Mouse (Mus musculus) hindbrain, embryonic 15.5 days (tissue): Measurements from ENCODE around the gene St3gal3. TPM values are rescaled to one million over a fixed set of nuclear protein-coding genes. Genes with fewer than 3 reads are reported as not detected.

Experiments used
- ATAC-seq: fragments of 200-750 bp; cut with Nextera tagmentation; 2 replicates; pipeline ENCODE4 v1.8.0; 2017; ENCODE audit warnings: low read depth, moderate number of reproducible peaks, moderate TSS enrichment; ENCODE audit not compliant: low FRiP score
- H3K27ac ChIP-seq: fragments of 300-500 bp; sonication (generic); replicated peaks from 2 replicates; pipeline ENCODE4 v1.5.1; 2015; ENCODE audit warnings: mild to moderate bottlenecking, inconsistent platforms
- H3K27me3 ChIP-seq: fragments of 300-500 bp; sonication (generic); 2 replicates; pipeline ENCODE4 v1.6.1; 2015; ENCODE audit warnings: control low read depth, inconsistent platforms
- H3K36me3 ChIP-seq: fragments of 300-500 bp; sonication (generic); 2 replicates; pipeline ENCODE4 v1.6.1; 2015; ENCODE audit warnings: control low read depth, inconsistent platforms
- H3K4me1 ChIP-seq: fragments of 300-500 bp; sonication (generic); replicated peaks from 2 replicates; pipeline ENCODE4 v1.6.1; 2015; ENCODE audit warnings: control low read depth, inconsistent platforms
- H3K4me2 ChIP-seq: fragments of 300-500 bp; sonication (generic); 2 replicates; pipeline ENCODE4 v1.6.1; 2015; ENCODE audit warnings: moderate library complexity, mild to moderate bottlenecking, inconsistent platforms
- H3K4me3 ChIP-seq: fragments of 300-500 bp; sonication (generic); 2 replicates; pipeline ENCODE4 v1.5.1; 2015; ENCODE audit warnings: mild to moderate bottlenecking, inconsistent platforms
- H3K9ac ChIP-seq: fragments of 300-500 bp; sonication (generic); 2 replicates; pipeline ENCODE4 v1.6.1; 2015; ENCODE audit warnings: inconsistent platforms
- H3K9me3 ChIP-seq: fragments of 300-500 bp; sonication (generic); 2 replicates; pipeline ENCODE4 v1.6.1; 2016; ENCODE audit warnings: control low read depth, inconsistent platforms
- WGBS: fragments of 180-500 bp; shearing (Covaris S2); methylation state at CpG from one replicate; pipeline ENCODE4 v1.1.7; 2015; 5-methylcytosine and 5-hydroxymethylcytosine counted together
- polyA plus RNA-seq: library from polyadenylated mRNA; unstranded; fragments of >200 nt; fragmentation: Nextera tagmentation; extraction: Ambion mirVana; gene quantifications from 2 replicates; pipeline ENCODE4 v1.2.1, GENCODE M21; 2015

Gene St3gal3
- polyA plus RNA-seq, 1 experiment from 2014 or later = 15.0 TPM

DNA sequence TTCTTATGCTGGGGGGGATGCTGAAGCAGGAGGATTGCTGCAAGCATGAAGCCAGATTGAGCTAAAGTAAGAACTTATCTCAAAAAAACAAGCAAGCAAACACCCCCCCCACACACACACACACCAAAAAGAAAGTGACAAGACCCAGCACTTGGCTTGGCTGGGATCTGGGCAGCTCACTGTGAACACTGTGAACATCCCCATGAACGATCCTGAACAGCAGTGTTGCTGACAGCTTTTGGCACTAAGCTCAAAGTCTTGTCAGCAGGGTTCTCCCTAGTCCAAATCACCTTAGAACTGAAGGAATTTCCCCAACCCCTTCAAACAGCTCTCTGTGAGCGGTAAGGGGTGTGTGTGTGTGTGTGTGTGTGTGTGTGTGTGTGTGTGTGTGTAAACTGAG lies 211.3 kb downstream of the St3gal3 start:
- H3K9ac ChIP-seq = no peak overlapping the region
- 62% methylated on average over 2 of the region's 2 CpGs for WGBS
- ATAC-seq = no peak
- H3K27ac ChIP-seq = no peak overlapping the region
- no peak overlapping the region for H3K4me3 ChIP-seq
- H3K4me2 ChIP-seq = no peak overlapping the region
- H3K9me3 ChIP-seq = no peaks in the 10 kb centered on the region
- H3K27me3 ChIP-seq = peaks cover 7% of the 10 kb centered on the region
- H3K4me1 ChIP-seq = peaks cover 17% of the 10 kb centered on the region
- H3K36me3 ChIP-seq = no peaks in the 10 kb centered on the region

GRCm38 (mm10) chr4:117921358-117921757 lies 213.4 kb downstream of the St3gal3 start:
- H3K9me3 ChIP-seq = no peaks in the 10 kb centered on the region
- no peaks in the 10 kb centered on the region for H3K36me3 ChIP-seq
- peaks cover 1% of the 10 kb centered on the region; the same call in 1 of the 2 replicates for H3K4me1 ChIP-seq
- 89% methylated on average over 2 of the region's 2 CpGs for WGBS
- no peak overlapping the region for H3K4me2 ChIP-seq
- no peak overlapping the region for H3K27ac ChIP-seq
- ATAC-seq = no peak
- no peak overlapping the region for H3K9ac ChIP-seq
- H3K4me3 ChIP-seq = no peak overlapping the region
- H3K27me3 ChIP-seq = peaks cover 5% of the 10 kb centered on the region; the same call in 1 of the 2 replicates

DNA sequence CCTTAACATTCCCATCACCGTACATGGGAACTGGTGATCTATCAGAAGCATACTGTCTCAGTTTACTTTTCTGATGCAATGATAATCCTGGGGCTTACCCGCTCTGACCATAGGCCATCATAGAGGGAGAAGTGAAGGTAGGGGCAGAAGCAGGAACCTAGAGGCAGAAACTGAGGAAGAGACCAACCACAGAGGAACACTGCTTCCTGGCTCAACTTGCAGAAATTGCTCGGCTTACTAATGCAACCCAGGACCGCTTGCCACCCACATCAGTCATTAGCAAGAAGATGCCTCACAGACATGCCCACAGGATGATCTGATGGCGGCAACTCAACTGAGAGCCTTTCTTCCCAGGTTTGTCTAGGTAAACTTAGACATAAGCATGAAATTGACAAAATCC lies 216.0 kb downstream of the St3gal3 start:
- 90% methylated on average over 5 of the region's 5 CpGs for WGBS
- Histone ChIP-seq H3K4me2 (no peak overlapping the region), H3K4me3 (no peak overlapping the region), H3K27me3 (no peaks in the 10 kb centered on the region), H3K36me3 (no peaks in the 10 kb centered on the region), H3K9ac (no peak overlapping the region), H3K9me3 (no peaks in the 10 kb centered on the region), H3K4me1 (peaks cover 14% of the 10 kb centered on the region), H3K27ac (no peak overlapping the region)
- ATAC-seq = no peak

DNA sequence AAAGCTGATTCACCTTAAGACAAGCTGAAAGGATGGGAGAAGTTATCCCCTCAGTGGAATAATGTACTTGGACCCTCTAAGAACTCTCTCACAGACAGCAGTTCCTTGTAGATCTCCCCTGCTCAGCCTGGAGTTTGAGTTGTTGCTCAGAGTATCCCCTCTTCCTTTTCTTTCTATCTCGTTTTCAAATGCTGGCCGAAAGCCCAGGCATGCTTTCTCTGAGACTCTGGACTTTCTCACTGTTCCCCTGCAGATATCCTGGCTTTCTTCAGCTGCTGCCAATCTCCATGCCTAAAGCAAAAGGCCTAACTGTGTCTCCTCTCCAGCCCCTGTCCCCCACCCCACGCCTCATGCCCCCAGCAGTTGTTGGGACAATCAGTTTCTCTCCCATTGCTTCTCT lies 216.5 kb downstream of the St3gal3 start:
- Histone ChIP-seq H3K4me2 (no peak overlapping the region), H3K4me1 (peaks cover 19% of the 10 kb centered on the region), H3K36me3 (no peaks in the 10 kb centered on the region), H3K27me3 (no peaks in the 10 kb centered on the region), H3K9ac (no peak overlapping the region), H3K4me3 (no peak overlapping the region), H3K27ac (no peak overlapping the region), H3K9me3 (no peaks in the 10 kb centered on the region)
- no peak for ATAC-seq
- WGBS = 69% methylated on average over 3 of the region's 3 CpGs

GRCm38 (mm10) chr4:117917847-117918246 lies 216.9 kb downstream of the St3gal3 start:
- Histone ChIP-seq H3K4me2 (no peak overlapping the region), H3K27me3 (no peaks in the 10 kb centered on the region), H3K27ac (no peak overlapping the region), H3K36me3 (no peaks in the 10 kb centered on the region), H3K4me3 (no peak overlapping the region), H3K9me3 (no peaks in the 10 kb centered on the region), H3K9ac (no peak overlapping the region), H3K4me1 (peaks cover 24% of the 10 kb centered on the region)
- 95% methylated on average over 4 of the region's 4 CpGs for WGBS
- no peak for ATAC-seq

GRCm38 (mm10) chr4:117917402-117917801 lies 217.3 kb downstream of the St3gal3 start:
- Histone ChIP-seq H3K9me3 (no peaks in the 10 kb centered on the region), H3K9ac (no peak overlapping the region), H3K4me3 (no peak overlapping the region), H3K27me3 (no peaks in the 10 kb centered on the region), H3K4me2 (no peak overlapping the region), H3K36me3 (no peaks in the 10 kb centered on the region), H3K27ac (no peak overlapping the region), H3K4me1 (peaks cover 28% of the 10 kb centered on the region)
- WGBS = 95% methylated on average over 4 of the region's 4 CpGs
- no peak for ATAC-seq

DNA sequence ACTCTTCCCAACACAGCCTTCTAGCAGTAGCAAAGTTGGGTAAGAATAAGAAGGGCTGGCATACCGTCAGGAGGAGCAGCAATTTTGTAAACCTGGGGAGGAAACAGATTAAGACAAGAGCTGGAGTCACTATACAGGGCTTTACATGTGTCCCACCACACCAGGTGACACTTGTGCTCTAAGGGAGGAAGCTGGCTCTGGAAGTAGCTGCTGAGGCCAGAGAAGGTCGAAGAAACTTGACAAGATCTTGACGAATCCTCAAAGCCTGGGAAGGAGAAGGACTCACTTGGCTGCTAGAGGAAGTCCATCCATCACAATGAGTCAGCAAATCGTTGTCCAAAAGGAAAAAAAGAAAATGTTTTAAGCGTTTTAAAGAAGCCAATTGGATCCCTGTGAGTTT lies 218.3 kb downstream of the St3gal3 start:
- no peaks in the 10 kb centered on the region for H3K9me3 ChIP-seq
- no peak overlapping the region for H3K9ac ChIP-seq
- H3K4me2 ChIP-seq = peak overlapping the region; percentile 97; the same call in 1 of the 2 replicates
- peaks cover 38% of the 10 kb centered on the region for H3K4me1 ChIP-seq
- H3K27me3 ChIP-seq = no peaks in the 10 kb centered on the region
- H3K36me3 ChIP-seq = peaks cover 7% of the 10 kb centered on the region
- no peak for ATAC-seq
- H3K27ac ChIP-seq = no peak overlapping the region
- 84% methylated on average over 5 of the region's 5 CpGs for WGBS
- H3K4me3 ChIP-seq = no peak overlapping the region

- Histone ChIP-seq H3K4me1 (peaks cover 46% of the 10 kb centered on the region), H3K27me3 (no peaks in the 10 kb centered on the region), H3K9me3 (no peaks in the 10 kb centered on the region), H3K4me3 (peak overlapping the region; percentile 72), H3K9ac (peak overlapping the region; percentile 87), H3K27ac (peak overlapping the region; percentile 89), H3K36me3 (peaks cover 13% of the 10 kb centered on the region), H3K4me2 (peak overlapping the region; percentile 97)
- 3% methylated on average over 19 of the region's 19 CpGs for WGBS
- ATAC-seq = no peak; the same call in 1 of the 2 replicates
These were observed 219.1 kb downstream of the St3gal3 start for GRCm38 (mm10) chr4:117915489-117916105.

- H3K4me2 ChIP-seq = peak within 1 kb of the TSS; percentile 97
- H3K9me3 ChIP-seq = no peaks in the 10 kb centered on the region
- H3K9ac ChIP-seq = peak within 1 kb of the TSS; percentile 87
- peak; percentile 95 for ATAC-seq
- H3K36me3 ChIP-seq = peaks cover 13% of the 10 kb centered on the region
- no peaks in the 10 kb centered on the region for H3K27me3 ChIP-seq
- under 1% methylated on average over 48 of the region's 61 CpGs for WGBS
- peak within 1 kb of the TSS; percentile 89 for H3K27ac ChIP-seq
- peaks cover 54% of the 10 kb centered on the region for H3K4me1 ChIP-seq
- peak within 1 kb of the TSS; percentile 72 for H3K4me3 ChIP-seq
These were observed 219.9 kb downstream of the St3gal3 start, which contains the start of gene Ipo13 for GRCm38 (mm10) chr4:117914591-117915442. TSS of gene Ipo13 (minus strand) at chr4:117914999.

DNA sequence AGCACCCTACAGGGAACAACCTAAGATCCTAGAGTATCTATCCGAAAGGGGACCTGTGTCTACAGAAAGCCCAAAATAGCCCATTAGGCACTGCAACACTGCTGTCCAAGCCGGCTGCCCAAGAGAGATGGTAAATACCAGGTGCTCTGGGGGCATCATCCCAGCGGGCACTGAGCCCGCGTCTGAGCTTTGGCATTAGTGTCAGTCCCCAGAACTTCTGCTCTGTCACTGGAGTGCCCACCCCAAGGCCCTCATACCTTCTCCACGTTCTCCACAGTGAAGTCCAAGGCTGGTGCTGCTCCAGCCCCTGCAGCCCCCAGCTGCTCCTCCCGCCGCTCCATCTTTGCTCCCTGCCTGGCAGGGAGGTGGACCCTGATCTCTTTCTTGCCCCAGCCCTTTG lies 220.7 kb downstream of the St3gal3 start:
- Histone ChIP-seq H3K9ac (peak overlapping the region; percentile 87), H3K4me1 (peaks cover 62% of the 10 kb centered on the region), H3K4me2 (peak overlapping the region; percentile 97), H3K9me3 (no peaks in the 10 kb centered on the region), H3K27ac (0 out of 2 replicates have a peak overlapping the region, but pooled peaks have one; percentile 6), H3K36me3 (peaks cover 13% of the 10 kb centered on the region), H3K27me3 (no peaks in the 10 kb centered on the region), H3K4me3 (peak overlapping the region; percentile 72)
- 11% methylated on average over 8 of the region's 8 CpGs for WGBS
- ATAC-seq = peak; percentile 0; the same call in 1 of the 2 replicates

GRCm38 (mm10) chr4:117913421-117913820 lies 221.3 kb downstream of the St3gal3 start:
- peak overlapping the region; percentile 97 for H3K4me2 ChIP-seq
- no peaks in the 10 kb centered on the region for H3K9me3 ChIP-seq
- ATAC-seq = no peak
- peak overlapping the region; percentile 87 for H3K9ac ChIP-seq
- H3K4me3 ChIP-seq = peak overlapping the region; percentile 72
- peaks cover 13% of the 10 kb centered on the region for H3K36me3 ChIP-seq
- peaks cover 68% of the 10 kb centered on the region for H3K4me1 ChIP-seq
- H3K27me3 ChIP-seq = no peaks in the 10 kb centered on the region
- 38% methylated on average over 3 of the region's 3 CpGs for WGBS
- H3K27ac ChIP-seq = no peak overlapping the region; the same call in 1 of the 2 replicates

GRCm38 (mm10) chr4:117912685-117913273 lies 221.9 kb downstream of the St3gal3 start:
- H3K4me3 ChIP-seq = peak overlapping the region; percentile 72
- H3K9ac ChIP-seq = peak overlapping the region; percentile 87; the same call in 1 of the 2 replicates
- no peaks in the 10 kb centered on the region for H3K27me3 ChIP-seq
- peaks cover 74% of the 10 kb centered on the region for H3K4me1 ChIP-seq
- no peak overlapping the region for H3K27ac ChIP-seq
- H3K9me3 ChIP-seq = no peaks in the 10 kb centered on the region
- peak overlapping the region; percentile 97 for H3K4me2 ChIP-seq
- H3K36me3 ChIP-seq = peaks cover 13% of the 10 kb centered on the region
- ATAC-seq = no peak
- WGBS = 54% methylated on average over 7 of the region's 7 CpGs
